Mouse (Mus musculus) CH12.LX (cell line): ENCODE data around the gene Ly6g6c. TPM values are rescaled to one million over a fixed set of nuclear protein-coding genes. Genes with fewer than 3 reads are reported as not detected.

Source experiments
- DNase-seq: peaks from one replicate; pipeline ENCODE4 v3.0.0-alpha.2; 2013; ENCODE audit errors: extremely low read depth
- H3K27ac ChIP-seq: 2 replicates; pipeline ENCODE4 v1.5.1; 2012; ENCODE audit warnings: low read depth, mild to moderate bottlenecking, control low read depth, moderate library complexity; ENCODE audit not compliant: insufficient read depth
- H3K27me3 ChIP-seq: replicated peaks from 2 replicates; pipeline ENCODE3; 2012; ENCODE audit warnings: inconsistent platforms
- H3K36me3 ChIP-seq, 2 experiments: replicated peaks in 1 of 2; 2 replicates each; pipeline versions ENCODE3 to v1.6.1; 2012; ENCODE audit warnings: inconsistent platforms in 1 of 2, low read length in 1 of 2, mild to moderate bottlenecking in 1 of 2, mixed read lengths in 1 of 2, moderate library complexity in 1 of 2; ENCODE audit not compliant: control insufficient read depth in 1 of 2, insufficient read depth in 1 of 2
- H3K4me1 ChIP-seq, 2 experiments: 2 replicates each; pipeline ENCODE4 v1.6.1; 2012; ENCODE audit warnings: inconsistent platforms in 1 of 2, moderate library complexity in 1 of 2; ENCODE audit not compliant: insufficient read depth in 2 of 2, control insufficient read depth in 1 of 2
- H3K4me2 ChIP-seq: 2 replicates; pipeline ENCODE4 v1.6.1; 2012; ENCODE audit warnings: low read depth, mild to moderate bottlenecking, control low read depth; ENCODE audit not compliant: poor library complexity, insufficient read depth, severe bottlenecking
- H3K4me3 ChIP-seq, 3 experiments: fragments of 150-350 bp in 1 of 3; sonication (generic) in 1 of 3; replicated peaks in 1 of 3; 2 replicates each; pipeline versions ENCODE3 to v1.5.1; 2011 to 2012; ENCODE audit warnings: low read depth in 2 of 3, low read length in 2 of 3, mild to moderate bottlenecking in 2 of 3, moderate library complexity in 2 of 3, control low read depth in 1 of 3, improper control_type of control experiment in 1 of 3, inconsistent platforms in 1 of 3, mixed read lengths in 1 of 3; ENCODE audit not compliant: poor library complexity in 1 of 3
- H3K79me2 ChIP-seq: replicated peaks from 2 replicates; pipeline ENCODE4 v1.6.1; 2012; ENCODE audit warnings: mild to moderate bottlenecking, moderate library complexity; ENCODE audit not compliant: control insufficient read depth, poor library complexity, insufficient read depth, severe bottlenecking; ENCODE audit errors: extremely low read depth
- H3K9ac ChIP-seq: 2 replicates; pipeline ENCODE4 v1.6.1; 2012; ENCODE audit warnings: low read depth, mild to moderate bottlenecking, control low read depth, moderate library complexity; ENCODE audit not compliant: insufficient read depth
- H3K9me3 ChIP-seq: replicated peaks from 2 replicates; pipeline ENCODE3; 2012; ENCODE audit warnings: low read length, inconsistent platforms, mixed read lengths
- BHLHE40 ChIP-seq: IDR thresholded peaks from 2 replicates; pipeline ENCODE4 v1.6.1; 2011; ENCODE audit warnings: mild to moderate bottlenecking, low read depth, low read length, improper control_type of control experiment
- CHD2 ChIP-seq: IDR thresholded peaks from 2 replicates; pipeline ENCODE4 v1.6.1; 2011; ENCODE audit warnings: low read length, improper control_type of control experiment
- CTCF ChIP-seq, 2 experiments: IDR thresholded peaks in 1 of 2; conservative IDR thresholded peaks in 1 of 2; 2 replicates each; pipeline ENCODE4 v1.5.1; 2011 to 2012; ENCODE audit warnings: low read depth in 2 of 2, low read length in 2 of 2, improper control_type of control experiment in 1 of 2, inconsistent platforms in 1 of 2, mild to moderate bottlenecking in 1 of 2, moderate library complexity in 1 of 2
- ELF1 ChIP-seq: IDR thresholded peaks from 2 replicates; pipeline ENCODE4 v1.6.1; 2014; ENCODE audit warnings: low read depth, mild to moderate bottlenecking, inconsistent platforms, low read length, improper control_type of control experiment
- EP300 ChIP-seq: IDR thresholded peaks from 2 replicates; pipeline ENCODE4 v1.6.1; 2011; ENCODE audit warnings: low read length, improper control_type of control experiment
- ETS1 ChIP-seq: conservative IDR thresholded peaks from 2 replicates; pipeline ENCODE4 v1.6.1; 2012; ENCODE audit warnings: low read depth, mild to moderate bottlenecking, inconsistent platforms, low read length, improper control_type of control experiment, moderate library complexity
- IRF4 ChIP-seq: IDR thresholded peaks from 2 replicates; pipeline ENCODE4 v1.6.1; 2014; ENCODE audit warnings: low read depth, mild to moderate bottlenecking, inconsistent platforms, low read length, improper control_type of control experiment
- JUND ChIP-seq: conservative IDR thresholded peaks from 2 replicates; pipeline ENCODE4 v1.6.1; 2011; ENCODE audit warnings: low read depth, low read length, improper control_type of control experiment
- MAFK ChIP-seq: IDR thresholded peaks from 2 replicates; pipeline ENCODE4 v1.6.1; 2011; ENCODE audit warnings: low read length, improper control_type of control experiment; ENCODE audit not compliant: insufficient replicate concordance
- MAX ChIP-seq: IDR thresholded peaks from 2 replicates; pipeline ENCODE4 v1.6.1; 2011; ENCODE audit warnings: low read length, improper control_type of control experiment
- MAZ ChIP-seq: IDR thresholded peaks from 2 replicates; pipeline ENCODE4 v1.6.1; 2012; ENCODE audit warnings: low read depth, mild to moderate bottlenecking, inconsistent platforms, low read length, improper control_type of control experiment, moderate library complexity
- MXI1 ChIP-seq: IDR thresholded peaks from 2 replicates; pipeline ENCODE4 v1.6.1; 2011; ENCODE audit warnings: mild to moderate bottlenecking, low read depth, low read length, improper control_type of control experiment
- MYC ChIP-seq: IDR thresholded peaks from 2 replicates; pipeline ENCODE4 v1.6.1; 2011; ENCODE audit warnings: low read depth, mild to moderate bottlenecking, improper control_type of control experiment, low read length
- NRF1 ChIP-seq: IDR thresholded peaks from 2 replicates; pipeline ENCODE4 v1.6.1; 2014; ENCODE audit warnings: low read depth, mild to moderate bottlenecking, inconsistent platforms, low read length, improper control_type of control experiment, moderate library complexity
- PAX5 ChIP-seq: IDR thresholded peaks from 2 replicates; pipeline ENCODE4 v1.6.1; 2012; ENCODE audit warnings: low read length, inconsistent platforms, mixed read lengths
- POLR2A ChIP-seq: IDR thresholded peaks from 2 replicates; pipeline ENCODE4 v1.6.1; 2011; ENCODE audit warnings: low read depth, mild to moderate bottlenecking, improper control_type of control experiment, low read length
- RAD21 ChIP-seq: IDR thresholded peaks from 2 replicates; pipeline ENCODE4 v1.6.1; 2011; ENCODE audit warnings: low read depth, mild to moderate bottlenecking, low read length, improper control_type of control experiment, moderate library complexity
- RCOR1 ChIP-seq: conservative IDR thresholded peaks from 2 replicates; pipeline ENCODE4 v1.6.1; 2012; ENCODE audit warnings: low read depth, mild to moderate bottlenecking, inconsistent platforms, low read length, improper control_type of control experiment
- SIN3A ChIP-seq: IDR thresholded peaks from 2 replicates; pipeline ENCODE4 v1.6.1; 2012; ENCODE audit warnings: low read length, improper control_type of control experiment, inconsistent platforms
- TCF12 ChIP-seq: IDR thresholded peaks from 2 replicates; pipeline ENCODE4 v1.6.1; 2014; ENCODE audit warnings: low read depth, mild to moderate bottlenecking, inconsistent platforms, low read length, improper control_type of control experiment
- UBTF ChIP-seq: IDR thresholded peaks from 2 replicates; pipeline ENCODE4 v1.6.1; 2012; ENCODE audit warnings: low read depth, mild to moderate bottlenecking, inconsistent platforms, low read length, improper control_type of control experiment, moderate library complexity
- ZMIZ1 ChIP-seq: IDR thresholded peaks from 2 replicates; pipeline ENCODE4 v1.6.1; 2012; ENCODE audit warnings: low read depth, mild to moderate bottlenecking, inconsistent platforms, low read length, improper control_type of control experiment
- ZNF384 ChIP-seq: IDR thresholded peaks from 2 replicates; pipeline ENCODE4 v1.6.1; 2012; ENCODE audit warnings: low read depth, low read length, improper control_type of control experiment, inconsistent platforms
- dilution Hi-C: fragments of 300-500 bp; cut with MboI; formaldehyde crosslinking; loops from 2 replicates; pipeline ENCODE4 v1.14.3; 2020; ENCODE audit warnings: low sequenced_read_pairs; ENCODE audit not compliant: extremely low pct_unique_long_range_greater_than_20kb, extremely low pct_ligation_motif_present
- in situ Hi-C: fragments of 300-500 bp; cut with MboI; formaldehyde crosslinking; loops from 3 replicates; pipeline ENCODE4 v1.14.3; 2019; ENCODE audit warnings: low sequenced_read_pairs, low pct_ligation_motif_present, low pct_unique_long_range_greater_than_20kb, mixed read lengths
- polyA plus RNA-seq: library from polyadenylated mRNA; unstranded; fragments of >175 nt; gene quantifications from 2 replicates; pipeline ENCODE4 v1.2.1, GENCODE M21; 2012; ENCODE audit warnings: low read depth; ENCODE audit not compliant: insufficient read length
- total RNA-seq, 2 experiments: library from RNA; depleted of rRNA; stranded (reverse); fragments of 300-350 nt in 1 of 2; fragments of >200 nt in 1 of 2; gene quantifications; 2 replicates each; pipeline ENCODE4 v1.2.3; 2012 to 2014

The Ly6g6c gene
- total and polyA plus RNA-seq, 3 experiments = 0.30 TPM; not detected in 2

GRCm38 (mm10) chr17:35043794-35044193 is 21.4 kb upstream of the Ly6g6c start:
- TF ChIP-seq MAZ = no peak
- no peak for TF ChIP-seq CHD2
- TF ChIP-seq NRF1 = no peak
- no peak for TF ChIP-seq EP300
- no peak for TF ChIP-seq PAX5
- TF ChIP-seq ZNF384 = no peak
- TF ChIP-seq JUND = no peak
- TF ChIP-seq UBTF = no peak
- no peak for TF ChIP-seq IRF4
- no peak for TF ChIP-seq ETS1
- TF ChIP-seq MAX = no peak
- TF ChIP-seq CTCF (conservative IDR thresholded peaks at IDR 0.05 in 1 of 2, IDR thresholded peaks at IDR 0.05 in 1 of 2; ENCODE audit: low read depth in 2 of 2, low read length in 2 of 2) = no peak
- TF ChIP-seq MXI1 = no peak
- no peak for TF ChIP-seq TCF12
- no peak for TF ChIP-seq POLR2A
- no peak for TF ChIP-seq RAD21
- TF ChIP-seq ZMIZ1 = no peak
- no peak for TF ChIP-seq ELF1
- dilution Hi-C loops (no loop called here), in situ Hi-C loops (no loop called here)
- Histone ChIP-seq H3K36me3 (peaks cover 0 to 5% of the 10 kb centered on the region in 2 experiments), H3K27me3 (no peaks in the 10 kb centered on the region), H3K4me1 (peaks cover 5 to 57% of the 10 kb centered on the region in 2 experiments; a peak in 3 of 4 replicates), H3K9me3 (no peaks in the 10 kb centered on the region), H3K79me2 (no peaks in the 10 kb centered on the region), H3K4me3 (no peak overlapping the region), H3K27ac (no peak overlapping the region), H3K4me2 (no peak overlapping the region), H3K9ac (no peak overlapping the region)
- no peak for DNase-seq

- Histone ChIP-seq H3K9ac (peak overlapping the region; percentile 65; the same call in 1 of the 2 replicates), H3K27ac (no peak overlapping the region), H3K4me1 (peaks cover 5 to 57% of the 10 kb centered on the region in 2 experiments; a peak in 3 of 4 replicates), H3K9me3 (no peaks in the 10 kb centered on the region), H3K36me3 (peaks cover 0 to 2% of the 10 kb centered on the region in 2 experiments), H3K4me2 (0 out of 2 replicates have a peak overlapping the region, but pooled peaks have one; percentile 47), H3K27me3 (no peaks in the 10 kb centered on the region), H3K79me2 (0 out of 2 replicates have a peak, but pooled peaks cover 3% of the 10 kb centered on the region), H3K4me3 (peak overlapping the region in 2 of 3 experiments; percentile 62 to 67)
- TF ChIP-seq RAD21 = no peak
- no peak for TF ChIP-seq RCOR1
- no peak for TF ChIP-seq BHLHE40
- no peak for TF ChIP-seq MYC
- TF ChIP-seq SIN3A = no peak
- 0 out of 4 replicates have a peak, but pooled peaks of 1 of the 2 experiments have one; percentile 2 for TF ChIP-seq CTCF (conservative IDR thresholded peaks at IDR 0.05 in 1 of 2, IDR thresholded peaks at IDR 0.05 in 1 of 2; ENCODE audit: low read depth in 2 of 2, low read length in 2 of 2)
- no peak for TF ChIP-seq ETS1
- TF ChIP-seq ZNF384 = 0 out of 2 replicates have a peak, but pooled peaks have one; percentile 9
- no peak for TF ChIP-seq EP300
- TF ChIP-seq MAFK = no peak
- DNase-seq = no peak
- in situ Hi-C loops = no loop called here
- dilution Hi-C loops = no loop called here
Measured at GRCm38 (mm10) chr17:35044904-35045806, 20.0 kb upstream of the Ly6g6c start.
